Mouse (Mus musculus): Measurements from ENCODE around the gene Gm21190.
"Not testable (repeated sequence)": the region's sequence is repeated elsewhere in the genome, so short reads cannot be mapped to it uniquely, and the experiment has no call there.

DNA sequence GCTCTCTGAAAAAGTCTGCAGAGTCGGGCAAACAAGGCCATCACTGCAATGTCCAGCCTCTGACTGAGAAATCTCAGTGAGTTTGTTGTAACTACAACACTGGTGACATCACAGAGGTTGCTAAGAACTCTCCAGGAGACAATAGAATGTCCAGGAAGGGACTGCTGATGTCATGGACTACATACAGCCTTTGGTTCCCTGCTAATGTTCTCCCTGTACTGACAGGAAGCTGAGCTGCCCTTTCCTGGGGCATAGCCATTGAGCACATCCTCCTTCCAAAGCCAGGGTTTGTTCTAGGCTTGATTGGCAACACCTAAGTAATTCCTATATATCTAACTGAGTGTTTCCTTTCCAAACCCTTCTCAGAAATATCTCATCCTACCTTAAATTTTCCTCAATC, 52.6 kb downstream of the Gm21190 start, which contains the start of gene Gm21149:
- not testable (repeated sequence) for TF ChIP-seq POLR2A (IDR thresholded peaks at IDR 0.05; ENCODE audit: insufficient read depth, low read length); CTCF (IDR thresholded peaks at IDR 0.05; ENCODE audit: low read depth, low read length); EP300 (IDR thresholded peaks at IDR 0.05; ENCODE audit: insufficient read depth, low read depth, low read length)
